Mouse (Mus musculus) embryonic fibroblast, embryonic 13.5 days (primary cell): ENCODE results near the gene Trim27. TPM values are rescaled to one million over a fixed set of nuclear protein-coding genes. Genes with fewer than 3 reads are reported as not detected.

ENCODE experiments used
- H3K27ac ChIP-seq: 2 replicates; pipeline ENCODE4 v1.5.1; 2012; ENCODE audit warnings: low read length, control low read depth, inconsistent platforms; ENCODE audit not compliant: insufficient read depth
- H3K4me1 ChIP-seq: 2 replicates; pipeline ENCODE4 v1.6.1; 2011; ENCODE audit warnings: low read length; ENCODE audit not compliant: control insufficient read depth, insufficient read depth
- H3K4me3 ChIP-seq: 2 replicates; pipeline ENCODE4 v1.5.1; 2011; ENCODE audit warnings: mild to moderate bottlenecking, control low read depth, low read length; ENCODE audit not compliant: insufficient read depth
- CTCF ChIP-seq: IDR thresholded peaks from 2 replicates; pipeline ENCODE4 v1.5.1; 2011; ENCODE audit warnings: mild to moderate bottlenecking, control low read depth, low read length, moderate library complexity, borderline replicate concordance; ENCODE audit not compliant: insufficient read depth
- POLR2A ChIP-seq: IDR thresholded peaks from 2 replicates; pipeline ENCODE4 v1.6.1; 2011; ENCODE audit warnings: low read depth, mild to moderate bottlenecking, control low read depth, low read length, moderate library complexity
- polyA plus RNA-seq: library from polyadenylated mRNA; stranded (reverse); fragments of >200 nt; gene quantifications from 2 replicates; pipeline ENCODE4 v1.2.4, GENCODE M21; 2011; ENCODE audit warnings: low read depth; ENCODE audit not compliant: missing spikeins, insufficient read length

Trim27 gene
- polyA plus RNA-seq, 1 experiment: 61.4 TPM

DNA sequence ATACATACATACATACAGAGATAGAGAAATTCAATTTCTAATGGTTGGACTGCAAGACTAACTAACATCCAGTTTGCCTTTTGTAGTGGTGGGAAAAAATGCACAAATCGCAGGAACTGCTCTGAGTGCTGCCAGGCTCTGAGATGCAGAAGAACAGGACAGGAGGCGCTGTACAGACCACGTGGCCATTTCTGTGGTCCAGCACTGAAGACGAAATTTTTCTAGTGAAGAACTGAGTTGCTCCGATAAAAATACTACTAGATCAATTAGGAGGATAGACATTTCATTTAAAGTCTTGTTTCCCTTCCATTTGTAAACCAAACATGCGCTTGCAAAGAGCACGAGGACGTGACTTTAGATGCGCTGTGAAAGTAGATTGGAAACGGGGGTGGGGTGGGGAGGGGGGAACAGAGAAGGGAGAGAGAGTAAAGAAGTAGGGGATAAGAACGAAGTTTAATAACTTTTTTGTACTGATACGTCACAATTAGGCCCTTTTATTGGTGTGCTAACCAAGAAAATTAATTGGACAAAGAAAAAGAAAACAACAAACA, 7.6 kb upstream of the Trim27 start:
- Histone ChIP-seq H3K4me1 (0 out of 2 replicates have a peak, but pooled peaks cover 2% of the 10 kb centered on the region), H3K27ac (no peak overlapping the region), H3K4me3 (peak overlapping the region; percentile 64)
- TF ChIP-seq CTCF: peak; percentile 58; the same call in 1 of the 2 replicates
- TF ChIP-seq POLR2A: no peak

DNA sequence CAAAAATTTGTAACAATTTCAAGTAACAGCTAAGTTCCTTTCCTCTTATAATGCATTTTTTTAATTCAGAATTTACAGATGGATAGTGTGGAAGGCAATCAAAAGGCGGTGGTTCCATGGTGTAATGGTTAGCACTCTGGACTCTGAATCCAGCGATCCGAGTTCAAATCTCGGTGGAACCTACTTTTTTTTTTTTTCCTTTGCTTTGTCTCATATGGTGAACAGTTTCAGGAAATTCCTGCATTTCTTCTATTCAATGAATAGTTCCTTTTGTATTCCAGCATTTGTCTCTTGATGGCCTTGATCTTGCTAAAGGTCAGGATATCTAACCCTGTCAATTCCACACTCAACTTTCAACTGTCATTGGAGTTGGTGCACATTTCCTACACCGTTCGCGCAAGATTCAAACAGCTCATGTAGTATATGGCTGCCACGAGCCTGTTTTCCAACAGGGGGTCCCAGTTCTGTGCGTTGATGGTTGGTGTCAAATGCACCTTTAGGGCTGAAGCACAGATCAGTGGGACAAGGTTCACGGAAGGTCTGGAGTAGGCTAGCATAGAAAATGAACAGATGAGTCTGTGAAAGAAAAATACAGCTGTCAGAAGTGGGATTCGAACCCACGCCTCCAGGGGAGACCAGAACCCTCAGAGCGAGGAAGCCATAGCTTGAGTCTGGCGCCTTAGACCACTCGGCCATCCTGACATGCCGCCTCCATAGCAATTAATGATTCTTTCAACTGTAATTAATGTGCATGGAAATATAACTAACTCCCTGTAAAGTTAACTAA, 6.8 kb upstream of the Trim27 start:
- Histone ChIP-seq H3K4me1 (0 out of 2 replicates have a peak, but pooled peaks cover 2% of the 10 kb centered on the region), H3K27ac (no peak overlapping the region), H3K4me3 (peak overlapping the region; percentile 34)
- TF ChIP-seq CTCF: no peak
- TF ChIP-seq POLR2A: no peak

DNA sequence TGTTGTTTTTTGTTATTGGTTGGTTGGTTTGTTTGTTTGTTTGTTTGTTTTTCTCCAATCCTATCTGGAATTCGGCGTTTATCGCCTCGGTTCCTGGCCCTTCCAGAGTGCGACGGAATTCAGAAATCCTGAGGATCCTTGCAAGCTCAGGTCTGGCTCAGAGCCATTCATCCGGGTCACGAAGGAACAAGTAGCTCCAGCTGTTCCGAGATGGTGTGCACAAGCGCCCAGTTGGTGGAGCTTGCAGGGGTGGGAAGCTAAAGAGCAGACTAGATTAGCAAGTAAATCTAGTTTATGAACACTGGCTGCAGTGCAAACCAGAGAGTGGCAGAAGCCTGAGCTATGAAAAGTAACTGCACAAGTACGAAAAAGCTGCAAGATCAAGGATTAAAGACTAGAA, 6.2 kb upstream of the Trim27 start:
- peak; percentile 36; the same call in 1 of the 2 replicates for TF ChIP-seq POLR2A
- TF ChIP-seq CTCF: no peak
- peak overlapping the region; percentile 49 for H3K4me3 ChIP-seq
- H3K27ac ChIP-seq: peak overlapping the region; percentile 39

DNA sequence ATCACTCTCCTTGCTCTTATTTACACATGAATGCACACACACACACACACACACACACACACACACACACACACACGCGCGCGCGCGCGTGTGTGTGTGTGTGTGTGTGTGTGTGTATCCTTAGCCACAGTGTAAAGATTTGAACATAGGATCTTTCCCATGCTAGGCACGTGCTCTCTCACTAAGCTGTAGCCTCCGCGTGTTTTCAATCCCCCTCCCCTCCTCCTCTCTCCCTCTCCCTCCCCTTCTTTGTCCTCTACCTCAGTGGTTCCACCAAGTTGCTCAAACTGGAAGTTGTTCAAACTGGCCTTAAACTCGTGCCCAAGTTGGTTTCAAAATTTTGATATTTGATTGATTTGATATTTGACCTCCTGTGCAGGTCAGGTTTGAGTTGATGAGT, 2.5 kb upstream of the Trim27 start:
- Histone ChIP-seq H3K4me3 (no peak overlapping the region), H3K27ac (no peak overlapping the region), H3K4me1 (0 out of 2 replicates have a peak, but pooled peaks cover 3% of the 10 kb centered on the region)
- TF ChIP-seq CTCF: no peak
- TF ChIP-seq POLR2A: no peak

More for the DNA sequence above, 6.2 kb upstream of the Trim27 start:
- H3K4me1 ChIP-seq: 0 out of 2 replicates have a peak, but pooled peaks cover 2% of the 10 kb centered on the region

DNA sequence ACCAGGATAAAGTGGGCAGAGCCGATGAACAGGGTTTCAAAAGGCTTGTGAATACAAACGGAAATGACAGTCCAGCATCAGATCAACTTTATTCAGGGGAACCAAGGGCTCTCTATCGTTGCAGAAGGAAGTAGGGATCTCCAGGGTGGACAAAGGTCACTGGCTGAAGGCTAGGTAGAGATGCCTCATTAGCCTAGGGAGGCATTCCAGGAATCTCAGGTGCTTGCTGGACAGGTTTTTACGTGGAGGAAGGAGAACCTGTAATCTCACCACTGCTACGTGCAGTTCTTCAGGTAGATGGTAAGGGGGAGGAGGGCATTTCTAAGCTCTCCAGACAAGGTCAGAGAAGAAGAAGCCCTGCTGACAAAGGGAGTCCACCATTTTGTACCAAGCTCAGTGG, 1.6 kb upstream of the Trim27 start:
- Histone ChIP-seq H3K4me1 (0 out of 2 replicates have a peak, but pooled peaks cover 3% of the 10 kb centered on the region), H3K4me3 (no peak overlapping the region), H3K27ac (no peak overlapping the region)
- TF ChIP-seq CTCF (no peak), POLR2A (no peak)

DNA sequence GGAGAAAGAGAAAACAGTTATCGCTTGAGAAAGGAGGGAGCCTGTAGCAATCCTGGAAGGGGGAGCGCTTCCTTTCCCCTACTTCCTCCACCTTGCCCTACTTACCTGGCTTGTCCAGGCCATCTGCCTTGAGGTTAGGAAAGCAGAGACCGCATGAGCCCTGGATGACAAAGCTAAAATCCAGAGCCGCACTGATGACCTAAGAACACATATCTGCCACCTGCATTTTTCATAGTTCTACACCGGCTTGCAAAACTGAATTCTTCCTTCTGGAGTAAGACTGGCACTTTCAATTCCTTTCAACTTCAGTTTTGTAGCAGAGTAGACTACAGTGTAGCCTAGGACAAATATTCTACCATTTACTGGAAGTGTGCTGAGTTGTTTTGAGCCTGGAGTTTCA, 881 bp upstream of the Trim27 start:
- Histone ChIP-seq H3K4me1 (0 out of 2 replicates have a peak, but pooled peaks cover 3% of the 10 kb centered on the region), H3K4me3 (no peak overlapping the region), H3K27ac (no peak overlapping the region)
- TF ChIP-seq POLR2A (no peak), CTCF (no peak)

DNA sequence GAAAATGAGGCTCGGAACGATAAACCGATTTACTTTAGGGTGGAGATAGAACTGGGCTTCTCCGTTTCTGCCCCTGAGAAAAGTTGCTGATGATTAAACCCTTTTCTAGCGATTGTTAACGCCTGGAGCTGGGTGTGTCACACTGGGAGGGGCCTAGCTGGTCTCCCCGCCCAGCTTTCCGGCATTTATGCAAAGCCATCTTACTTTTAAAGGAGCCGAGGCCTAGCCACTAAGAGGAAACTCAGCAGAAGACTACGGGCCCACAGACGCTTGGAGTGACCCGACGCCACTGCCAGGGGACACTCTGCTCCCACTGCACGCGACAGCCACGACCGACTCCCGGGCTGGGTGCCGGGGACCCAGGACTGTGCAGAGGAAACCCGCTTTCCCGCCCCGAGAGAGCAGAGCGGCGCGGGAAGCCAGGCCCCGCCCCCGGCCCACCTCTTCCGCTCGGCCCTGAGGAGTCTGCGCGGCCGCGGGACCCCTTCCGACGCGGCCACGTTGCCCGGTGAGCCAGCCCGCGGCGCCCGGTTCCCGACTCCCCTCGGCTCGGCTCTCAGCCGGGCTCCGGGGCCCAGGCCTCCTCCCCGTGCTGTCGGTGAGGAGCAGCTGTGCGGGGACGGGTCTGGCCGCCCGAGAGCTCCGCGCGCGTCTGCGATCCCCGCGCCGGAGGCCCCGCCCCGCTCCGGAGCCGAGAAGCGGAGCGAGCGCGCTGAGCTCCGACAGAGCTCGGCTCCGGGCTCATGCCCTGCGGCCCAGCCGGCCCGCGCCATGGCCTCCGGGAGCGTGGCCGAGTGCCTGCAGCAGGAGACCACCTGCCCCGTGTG, 692 bp downstream of the Trim27 start:
- TF ChIP-seq POLR2A (peak; percentile 56), CTCF (no peak)
- Histone ChIP-seq H3K4me3 (peak overlapping the region; percentile 86), H3K27ac (peak overlapping the region; percentile 87), H3K4me1 (0 out of 2 replicates have a peak, but pooled peaks cover 3% of the 10 kb centered on the region)

DNA sequence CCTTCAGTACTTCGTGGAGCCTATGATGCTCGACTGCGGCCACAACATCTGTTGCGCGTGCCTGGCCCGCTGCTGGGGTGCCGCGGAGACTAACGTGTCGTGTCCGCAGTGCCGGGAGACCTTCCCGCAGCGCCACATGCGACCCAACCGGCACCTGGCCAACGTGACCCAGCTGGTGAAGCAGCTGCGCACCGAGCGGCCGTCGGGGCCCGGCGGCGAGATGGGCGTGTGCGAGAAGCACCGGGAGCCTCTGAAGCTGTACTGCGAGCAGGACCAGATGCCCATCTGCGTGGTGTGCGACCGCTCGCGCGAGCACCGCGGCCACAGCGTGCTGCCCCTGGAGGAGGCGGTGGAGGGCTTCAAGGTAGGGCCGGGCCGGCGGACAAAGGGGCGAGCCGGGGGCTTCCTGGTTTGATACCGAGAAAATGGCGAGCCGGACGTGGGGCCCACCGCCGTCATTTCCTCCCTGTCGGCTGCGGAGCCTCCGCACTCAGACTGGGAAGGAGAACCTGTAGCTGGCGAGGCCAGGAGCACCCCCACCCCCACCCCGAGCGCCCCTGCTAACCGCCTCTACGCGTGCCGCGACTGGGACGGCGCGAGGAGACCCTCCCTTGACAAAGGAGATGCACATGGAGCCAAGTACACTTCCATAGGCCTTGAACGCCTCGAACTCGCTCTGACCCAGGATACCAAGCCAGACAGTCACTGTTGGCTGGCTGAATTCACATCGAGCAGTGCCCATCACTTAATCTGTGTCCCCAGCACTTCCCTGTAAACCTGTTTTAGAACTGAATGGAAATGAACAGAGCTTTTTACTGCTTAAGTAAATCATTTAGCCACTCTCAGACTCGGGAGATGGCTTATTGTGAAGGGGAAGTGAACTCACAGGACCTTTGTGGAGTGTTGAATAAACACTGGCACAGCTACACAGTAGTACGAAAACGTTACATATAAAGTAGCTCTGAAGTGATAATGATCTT, 1.6 kb downstream of the Trim27 start:
- Histone ChIP-seq H3K4me1 (0 out of 2 replicates have a peak, but pooled peaks cover 3% of the 10 kb centered on the region), H3K4me3 (peak overlapping the region; percentile 86), H3K27ac (peak overlapping the region; percentile 87)
- TF ChIP-seq POLR2A (no peak), CTCF (no peak)

DNA sequence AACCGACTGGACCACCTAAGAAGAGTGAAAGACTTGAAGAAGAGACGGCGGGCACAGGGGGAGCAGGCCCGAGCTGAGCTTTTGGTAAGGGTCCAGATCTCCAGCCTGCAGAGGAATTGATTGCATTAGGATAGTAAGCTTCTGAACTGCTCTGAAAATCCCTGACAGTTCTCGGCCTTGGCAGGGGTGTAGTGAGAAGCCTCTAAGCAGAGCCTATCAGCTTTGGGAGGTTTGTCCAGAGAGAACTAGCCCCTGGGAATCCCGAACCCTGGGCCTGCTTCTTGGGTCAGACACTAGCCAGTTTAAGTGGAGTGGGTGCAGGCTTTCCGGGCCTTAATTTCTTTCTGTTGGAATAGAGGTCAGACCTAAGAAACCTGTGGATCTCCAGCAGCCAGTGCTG, 2.8 kb downstream of the Trim27 start:
- TF ChIP-seq POLR2A (no peak), CTCF (no peak)
- H3K4me1 ChIP-seq: 0 out of 2 replicates have a peak, but pooled peaks cover 3% of the 10 kb centered on the region
- peak overlapping the region; percentile 86 for H3K4me3 ChIP-seq
- no peak overlapping the region for H3K27ac ChIP-seq
